Mouse (Mus musculus) heart, embryonic 11.5 days (tissue): ENCODE measurements around the gene Usp34. TPM values are rescaled to one million over a fixed set of nuclear protein-coding genes. Genes with fewer than 3 reads are reported as not detected.
"Not testable (repeated sequence)": the region's sequence is repeated elsewhere in the genome, so short reads cannot be mapped to it uniquely, and the experiment has no call there.

ENCODE experiments used
- ATAC-seq: fragments of 200-750 bp; cut with Nextera tagmentation; replicated peaks from 2 replicates; pipeline ENCODE4 v1.8.0; 2017; ENCODE audit warnings: moderate library complexity; ENCODE audit not compliant: insufficient number of reproducible peaks, low FRiP score, low TSS enrichment
- H3K27ac ChIP-seq: fragments of 300-500 bp; sonication (generic); 2 replicates; pipeline ENCODE4 v1.5.1; 2014; ENCODE audit warnings: mild to moderate bottlenecking, low read depth, low read length
- H3K27me3 ChIP-seq: fragments of 300-500 bp; sonication (generic); 2 replicates; pipeline ENCODE4 v1.6.1; 2014; ENCODE audit warnings: mild to moderate bottlenecking, low read length, mixed read lengths; ENCODE audit not compliant: control insufficient read depth, insufficient read depth
- H3K36me3 ChIP-seq: fragments of 300-500 bp; sonication (generic); 2 replicates; pipeline ENCODE4 v1.6.1; 2014; ENCODE audit warnings: mild to moderate bottlenecking, low read length, moderate library complexity, mixed read lengths; ENCODE audit not compliant: control insufficient read depth, insufficient read depth
- H3K4me1 ChIP-seq: fragments of 300-500 bp; sonication (generic); 2 replicates; pipeline ENCODE4 v1.6.1; 2014; ENCODE audit warnings: low read length; ENCODE audit not compliant: control insufficient read depth, insufficient read depth
- H3K4me2 ChIP-seq: fragments of 300-500 bp; sonication (generic); 2 replicates; pipeline ENCODE4 v1.6.1; 2014; ENCODE audit warnings: mild to moderate bottlenecking, moderate library complexity
- H3K4me3 ChIP-seq: fragments of 300-500 bp; sonication (generic); 2 replicates; pipeline ENCODE4 v1.5.1; 2014; ENCODE audit warnings: low read depth, low read length
- H3K9ac ChIP-seq: fragments of 300-500 bp; sonication (generic); 2 replicates; pipeline ENCODE4 v1.6.1; 2014; ENCODE audit warnings: mild to moderate bottlenecking, low read depth, low read length, moderate library complexity
- H3K9me3 ChIP-seq: fragments of 300-500 bp; sonication (generic); replicated peaks from 2 replicates; pipeline ENCODE4 v1.6.1; 2016; ENCODE audit warnings: low read length; ENCODE audit not compliant: control insufficient read depth
- WGBS: fragments of 180-500 bp; shearing (Covaris S2); extraction: QIAGEN DNeasy Blood & Tissue Kit; methylation state at CpG from one replicate; pipeline ENCODE4 v1.1.7; 2014; ENCODE audit not compliant: insufficient replicate concordance; 5-methylcytosine and 5-hydroxymethylcytosine counted together
- polyA plus RNA-seq: library from polyadenylated mRNA; unstranded; fragments of >200 nt; fragmentation: Nextera tagmentation; extraction: Ambion mirVana; gene quantifications from 2 replicates; pipeline ENCODE4 v1.2.1, GENCODE M21; 2014

Gene Usp34
- polyA plus RNA-seq, 1 experiment from 2014 or later: 26.8 TPM

DNA sequence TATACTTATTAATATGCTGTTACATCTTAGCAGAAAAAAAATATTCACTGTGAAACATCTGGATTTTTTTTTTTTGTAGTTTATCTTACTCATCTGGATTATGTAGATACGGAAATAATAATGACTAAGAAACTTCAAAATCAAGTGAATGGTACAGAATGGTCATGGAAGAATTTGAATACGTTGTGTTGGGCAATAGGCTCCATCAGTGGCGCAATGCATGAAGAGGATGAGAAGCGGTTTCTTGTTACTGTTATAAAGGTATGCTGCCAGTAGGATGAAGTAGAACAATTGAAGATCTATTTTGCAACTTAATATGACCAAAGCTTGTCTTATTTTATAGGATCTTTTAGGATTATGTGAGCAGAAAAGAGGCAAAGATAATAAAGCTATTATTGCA lies 22.2 kb upstream of the Usp34 start:
- H3K27ac ChIP-seq: no peak overlapping the region
- no peaks in the 10 kb centered on the region for H3K9me3 ChIP-seq
- H3K9ac ChIP-seq: no peak overlapping the region
- H3K4me2 ChIP-seq: no peak overlapping the region
- 96% methylated on average over 4 of the region's 4 CpGs for WGBS
- H3K4me3 ChIP-seq: no peak overlapping the region
- H3K4me1 ChIP-seq: no peaks in the 10 kb centered on the region
- peaks cover 41% of the 10 kb centered on the region for H3K36me3 ChIP-seq
- ATAC-seq: no peak
- H3K27me3 ChIP-seq: no peaks in the 10 kb centered on the region

DNA sequence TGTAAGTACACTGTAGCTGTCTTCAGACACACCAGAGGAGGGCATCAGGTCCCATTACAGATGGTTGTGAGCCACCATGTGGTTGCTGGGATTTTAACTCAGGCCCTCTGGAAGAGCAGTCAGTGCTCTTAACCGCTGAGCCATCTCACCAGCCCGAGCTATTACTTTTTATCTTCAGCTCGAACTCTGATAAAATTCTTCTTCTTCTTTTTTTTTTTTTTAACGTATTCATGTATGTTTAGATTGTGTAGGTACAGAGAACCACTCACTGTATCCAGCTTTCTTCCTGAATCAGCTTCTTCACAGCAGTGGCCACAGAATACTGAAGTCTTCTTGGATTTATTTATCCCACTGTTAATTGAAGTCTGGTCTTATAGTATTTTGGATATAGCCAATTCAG lies 17.8 kb upstream of the Usp34 start:
- not testable (repeated sequence) for H3K4me1 ChIP-seq, H3K4me3 ChIP-seq, H3K9me3 ChIP-seq, H3K27me3 ChIP-seq, H3K9ac ChIP-seq, ATAC-seq, H3K27ac ChIP-seq, H3K4me2 ChIP-seq
- 77% methylated on average over 4 of the region's 4 CpGs for WGBS
- peaks cover 44% of the 10 kb centered on the region for H3K36me3 ChIP-seq

DNA sequence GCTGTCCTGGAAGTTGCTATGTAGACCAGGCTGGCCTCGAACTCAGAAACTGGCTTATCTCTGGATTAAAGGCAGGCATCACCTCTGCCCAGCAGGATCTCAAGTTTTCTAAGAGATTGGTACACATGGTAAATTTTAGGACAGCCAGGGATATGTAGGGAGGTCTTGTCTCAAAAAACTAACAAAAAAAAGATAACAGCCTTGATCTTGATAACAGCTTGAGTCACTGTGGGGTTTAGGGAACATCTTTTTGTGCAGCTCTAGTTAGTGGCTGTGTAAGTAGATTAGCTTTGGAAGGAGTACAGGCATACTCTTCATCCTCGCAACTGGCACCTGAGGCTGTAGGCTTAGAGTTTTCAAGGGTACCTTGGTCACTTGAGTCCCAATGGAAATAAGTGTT lies 9.3 kb upstream of the Usp34 start:
- no peak overlapping the region for H3K9ac ChIP-seq
- no peak overlapping the region for H3K4me2 ChIP-seq
- 90% methylated on average over 2 of the region's 2 CpGs for WGBS
- no peak overlapping the region for H3K27ac ChIP-seq
- no peaks in the 10 kb centered on the region for H3K9me3 ChIP-seq
- no peak for ATAC-seq
- H3K4me1 ChIP-seq: no peaks in the 10 kb centered on the region
- H3K36me3 ChIP-seq: peaks cover 32% of the 10 kb centered on the region
- no peak overlapping the region for H3K4me3 ChIP-seq
- no peaks in the 10 kb centered on the region for H3K27me3 ChIP-seq

DNA sequence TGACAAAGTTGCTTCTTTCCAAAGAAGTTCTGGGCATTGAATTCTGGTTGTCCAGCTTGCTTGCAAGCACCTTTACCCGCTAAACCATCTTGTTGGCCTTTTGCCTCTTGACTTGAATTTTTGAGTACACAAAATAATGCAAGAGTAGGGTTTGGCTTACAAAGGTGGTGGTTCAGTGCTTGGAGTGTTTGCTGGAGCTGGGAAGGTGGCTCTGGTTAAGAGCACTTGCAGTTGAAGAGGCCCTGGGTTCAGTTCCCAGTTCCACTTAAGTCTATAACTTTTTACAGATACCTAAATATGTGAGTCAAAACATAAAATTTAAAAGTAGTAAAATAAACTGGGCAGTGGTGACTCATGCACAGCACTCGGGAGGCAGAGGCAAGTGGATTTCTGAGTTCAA lies 8.4 kb upstream of the Usp34 start:
- 92% methylated on average over 2 of the region's 2 CpGs for WGBS

DNA sequence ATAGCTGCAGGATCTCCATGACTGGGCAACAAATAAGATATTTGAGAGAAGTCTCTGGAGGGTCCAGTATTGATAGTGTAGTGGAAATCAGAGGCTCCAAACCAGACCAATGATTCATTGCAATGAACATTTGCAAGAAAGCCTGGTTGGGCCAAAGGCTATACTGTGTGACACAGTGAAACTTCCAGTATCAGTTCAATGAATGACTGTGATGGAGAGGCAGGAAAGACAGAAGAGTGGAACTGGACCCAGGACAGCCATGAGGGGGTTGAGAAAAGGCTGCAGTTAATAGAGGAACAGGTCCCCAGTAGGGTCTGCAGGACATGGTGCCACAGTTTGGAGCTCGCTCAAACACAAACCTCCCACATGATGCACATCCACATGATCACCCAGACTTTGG lies 6.8 kb upstream of the Usp34 start:
- peaks cover 13% of the 10 kb centered on the region for H3K36me3 ChIP-seq
- WGBS: 85% methylated on average over 1 of the region's 1 CpGs
- ATAC-seq: no peak
- H3K4me2 ChIP-seq: no peak overlapping the region
- no peaks in the 10 kb centered on the region for H3K27me3 ChIP-seq
- H3K9me3 ChIP-seq: no peaks in the 10 kb centered on the region
- H3K4me3 ChIP-seq: no peak overlapping the region
- H3K9ac ChIP-seq: no peak overlapping the region
- H3K4me1 ChIP-seq: no peaks in the 10 kb centered on the region
- H3K27ac ChIP-seq: no peak overlapping the region

More for the DNA sequence above, 8.4 kb upstream of the Usp34 start:
- Histone ChIP-seq H3K4me3 (no peak overlapping the region), H3K9me3 (no peaks in the 10 kb centered on the region), H3K27me3 (no peaks in the 10 kb centered on the region), H3K36me3 (peaks cover 24% of the 10 kb centered on the region), H3K4me1 (no peaks in the 10 kb centered on the region), H3K9ac (no peak overlapping the region), H3K27ac (no peak overlapping the region), H3K4me2 (no peak overlapping the region)
- no peak for ATAC-seq

DNA sequence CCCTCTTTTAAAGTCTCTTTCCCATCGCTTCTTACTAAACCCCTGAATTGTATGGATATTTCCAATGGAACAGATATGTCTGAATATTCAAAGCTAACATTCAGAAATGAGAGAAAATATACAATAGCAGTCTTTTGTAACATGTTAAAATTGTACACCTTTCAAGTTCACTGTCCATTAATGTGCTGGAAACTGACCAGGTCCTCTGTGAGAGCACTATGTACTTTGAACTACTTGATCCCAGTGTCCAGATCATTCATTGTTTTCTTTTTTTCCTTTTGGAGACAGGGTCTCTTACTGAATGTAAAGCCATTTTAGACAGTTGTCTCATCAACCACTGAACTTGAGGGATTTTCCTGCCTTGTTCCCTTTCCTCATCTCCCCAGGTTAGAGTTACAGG lies 3.6 kb upstream of the Usp34 start:
- Histone ChIP-seq H3K36me3 (no peaks in the 10 kb centered on the region), H3K9me3 (no peaks in the 10 kb centered on the region), H3K27me3 (no peaks in the 10 kb centered on the region), H3K4me3 (no peak overlapping the region), H3K9ac (no peak overlapping the region), H3K4me2 (no peak overlapping the region), H3K27ac (no peak overlapping the region), H3K4me1 (no peaks in the 10 kb centered on the region)
- WGBS: 55% methylated on average over 1 of the region's 1 CpGs
- no peak for ATAC-seq

DNA sequence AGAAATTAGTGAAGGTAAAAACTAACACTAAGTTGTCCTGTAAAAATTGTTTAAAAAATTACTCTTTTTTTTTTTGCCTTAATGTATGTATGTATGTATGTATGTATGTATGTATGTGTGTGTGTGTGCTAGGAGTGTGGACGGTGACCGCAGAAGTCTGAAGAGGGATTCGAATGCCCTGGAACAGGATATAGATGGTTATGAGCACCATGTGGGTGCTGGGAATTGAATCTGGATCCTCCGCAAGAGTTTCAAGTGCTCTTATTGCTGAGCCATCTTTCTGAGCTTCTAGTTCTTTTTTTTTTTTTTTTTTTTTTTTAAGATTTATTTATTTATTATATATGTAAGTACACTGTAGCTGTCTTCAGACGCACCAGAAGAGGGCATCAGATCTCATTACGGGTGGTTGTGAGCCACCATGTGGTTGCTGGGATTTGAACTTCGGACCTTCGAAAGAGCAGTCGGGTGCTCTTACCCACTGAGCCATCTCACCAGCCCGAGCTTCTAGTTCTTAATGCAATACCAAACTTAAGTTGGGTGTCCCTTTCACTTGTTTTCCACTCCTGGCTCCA lies 1.5 kb upstream of the Usp34 start:
- Histone ChIP-seq H3K9ac (peak overlapping the region; percentile 97; the same call in 1 of the 2 replicates), H3K4me3 (peak overlapping the region; percentile 97), H3K27ac (peak overlapping the region; percentile 99), H3K4me2 (peak overlapping the region; percentile 65)
- not testable (repeated sequence) for H3K9me3 ChIP-seq, H3K27me3 ChIP-seq, H3K36me3 ChIP-seq, ATAC-seq, H3K4me1 ChIP-seq
- 33% methylated on average over 10 of the region's 10 CpGs for WGBS

DNA sequence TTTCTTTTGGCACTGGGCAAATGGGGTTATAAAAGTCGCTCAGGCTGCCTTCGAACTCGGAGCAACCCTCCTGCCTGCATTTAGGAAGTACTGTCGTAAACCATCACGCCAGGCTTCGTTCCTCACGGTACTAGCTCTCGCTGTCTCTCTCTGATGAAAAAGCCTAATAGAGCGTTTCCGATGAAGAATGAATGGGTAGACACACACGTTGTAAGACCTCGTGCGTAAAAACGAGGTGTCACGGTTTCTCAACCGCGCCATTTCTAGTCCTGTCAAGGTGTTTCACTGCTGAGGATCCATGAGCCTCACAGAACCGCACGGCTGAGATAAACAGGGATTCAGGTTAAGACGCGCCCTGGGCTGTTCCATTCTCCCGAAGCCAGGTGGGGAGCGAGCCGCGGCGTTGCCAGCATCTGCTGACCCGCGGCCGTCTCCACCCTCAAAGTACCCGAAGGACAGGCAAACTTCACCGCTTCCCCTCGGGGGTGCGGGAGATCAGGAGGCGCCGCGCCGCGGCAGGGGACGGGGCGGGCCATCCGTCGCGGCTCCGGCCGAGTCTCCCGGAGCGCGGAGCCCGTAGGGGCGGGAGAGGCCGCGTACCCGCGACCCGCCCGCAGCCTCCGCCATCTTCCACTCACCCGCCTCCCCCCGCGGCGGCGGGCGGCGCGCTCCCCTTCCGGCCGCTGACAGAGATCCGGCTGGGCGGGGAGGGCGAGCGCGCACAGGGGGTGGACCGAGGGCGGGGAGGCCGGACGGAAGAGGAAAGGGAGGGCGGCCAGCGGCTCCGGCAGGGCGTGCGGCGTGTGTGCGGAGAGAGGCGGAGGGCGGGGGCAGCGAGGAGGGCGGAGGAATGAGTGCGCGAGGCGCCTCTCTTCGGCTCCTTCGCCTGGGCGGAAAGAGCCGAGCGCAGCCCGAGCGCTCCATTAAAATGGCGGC lies 754 bp upstream of the Usp34 start:
- peak; percentile 98 for ATAC-seq
- Histone ChIP-seq H3K27me3 (no peaks in the 10 kb centered on the region), H3K4me2 (peak overlapping the region; percentile 74), H3K9ac (peak overlapping the region; percentile 97), H3K4me3 (peak overlapping the region; percentile 97), H3K9me3 (no peaks in the 10 kb centered on the region), H3K27ac (peak overlapping the region; percentile 99), H3K4me1 (peaks cover 5% of the 10 kb centered on the region), H3K36me3 (peaks cover 3% of the 10 kb centered on the region; the same call in 1 of the 2 replicates)
- WGBS: under 1% methylated on average over 69 of the region's 98 CpGs
